Mouse (Mus musculus) midbrain, embryonic 11.5 days (tissue): ENCODE data around the gene Fam214a. TPM values are rescaled to one million over a fixed set of nuclear protein-coding genes. Genes with fewer than 3 reads are reported as not detected.

Source experiments
- ATAC-seq: fragments of 200-750 bp; cut with Nextera tagmentation; 2 replicates; pipeline ENCODE4 v1.8.0; 2017; ENCODE audit warnings: moderate TSS enrichment, moderate library complexity; ENCODE audit not compliant: low FRiP score
- DNase-seq: peaks from one replicate; pipeline ENCODE4 v3.0.0; 2015; ENCODE audit warnings: low spot score; ENCODE audit errors: missing footprints
- H3K27ac ChIP-seq: fragments of 300-500 bp; sonication (generic); 2 replicates; pipeline ENCODE4 v1.5.1; 2014; ENCODE audit warnings: low read depth, low read length
- H3K27me3 ChIP-seq: fragments of 300-500 bp; sonication (generic); 2 replicates; pipeline ENCODE4 v1.6.1; 2014; ENCODE audit warnings: mild to moderate bottlenecking, low read length, moderate library complexity, mixed read lengths; ENCODE audit not compliant: control insufficient read depth, insufficient read depth
- H3K36me3 ChIP-seq: fragments of 300-500 bp; sonication (generic); 2 replicates; pipeline ENCODE4 v1.6.1; 2014; ENCODE audit warnings: mild to moderate bottlenecking, low read length, moderate library complexity, mixed read lengths; ENCODE audit not compliant: control insufficient read depth, insufficient read depth
- H3K4me1 ChIP-seq: fragments of 300-500 bp; sonication (generic); 2 replicates; pipeline ENCODE4 v1.6.1; 2014; ENCODE audit warnings: low read length; ENCODE audit not compliant: control insufficient read depth, insufficient read depth
- H3K4me2 ChIP-seq: fragments of 300-500 bp; sonication (generic); 2 replicates; pipeline ENCODE4 v1.6.1; 2014; ENCODE audit warnings: mild to moderate bottlenecking, moderate library complexity
- H3K4me3 ChIP-seq: fragments of 300-500 bp; sonication (generic); 2 replicates; pipeline ENCODE4 v1.5.1; 2014; ENCODE audit warnings: low read depth, low read length
- H3K9ac ChIP-seq: fragments of 300-500 bp; sonication (generic); 2 replicates; pipeline ENCODE4 v1.6.1; 2014; ENCODE audit warnings: low read length
- H3K9me3 ChIP-seq: fragments of 300-500 bp; sonication (generic); 2 replicates; pipeline ENCODE4 v1.6.1; 2016; ENCODE audit warnings: low read length; ENCODE audit not compliant: control insufficient read depth
- WGBS: fragments of 180-500 bp; shearing (Covaris S2); extraction: QIAGEN DNeasy Blood & Tissue Kit; methylation state at CpG from one replicate; pipeline ENCODE4 v1.1.7; 2014; 5-methylcytosine and 5-hydroxymethylcytosine counted together
- polyA plus RNA-seq: library from polyadenylated mRNA; unstranded; fragments of >200 nt; fragmentation: Nextera tagmentation; extraction: Ambion mirVana; gene quantifications from 2 replicates; pipeline ENCODE4 v1.2.1, GENCODE M21; 2014

Fam214a gene
- polyA plus RNA-seq, 1 experiment from 2014 or later: 18.9 TPM

- ATAC-seq (no peak), DNase-seq (no peak)
- no peaks in the 10 kb centered on the region for H3K9me3 ChIP-seq
- H3K27me3 ChIP-seq: no peaks in the 10 kb centered on the region
- 84% methylated on average over 12 of the region's 12 CpGs for WGBS
- H3K9ac ChIP-seq: no peak overlapping the region
- no peak overlapping the region for H3K4me2 ChIP-seq
- no peaks in the 10 kb centered on the region for H3K36me3 ChIP-seq
- no peak overlapping the region for H3K4me3 ChIP-seq
- no peaks in the 10 kb centered on the region for H3K4me1 ChIP-seq
- H3K27ac ChIP-seq: no peak overlapping the region
Measured at GRCm38 (mm10) chr9:74938670-74939534, 13.8 kb upstream of the Fam214a start.

GRCm38 (mm10) chr9:74946713-74947402 lies 5.8 kb upstream of the Fam214a start:
- no peak overlapping the region for H3K4me3 ChIP-seq
- WGBS: 88% methylated on average over 8 of the region's 8 CpGs
- no peaks in the 10 kb centered on the region for H3K4me1 ChIP-seq
- H3K4me2 ChIP-seq: no peak overlapping the region
- ATAC-seq: no peak
- peak; percentile 56 for DNase-seq
- no peaks in the 10 kb centered on the region for H3K27me3 ChIP-seq
- H3K9me3 ChIP-seq: no peaks in the 10 kb centered on the region
- no peak overlapping the region for H3K27ac ChIP-seq
- H3K9ac ChIP-seq: no peak overlapping the region
- no peaks in the 10 kb centered on the region for H3K36me3 ChIP-seq

DNA sequence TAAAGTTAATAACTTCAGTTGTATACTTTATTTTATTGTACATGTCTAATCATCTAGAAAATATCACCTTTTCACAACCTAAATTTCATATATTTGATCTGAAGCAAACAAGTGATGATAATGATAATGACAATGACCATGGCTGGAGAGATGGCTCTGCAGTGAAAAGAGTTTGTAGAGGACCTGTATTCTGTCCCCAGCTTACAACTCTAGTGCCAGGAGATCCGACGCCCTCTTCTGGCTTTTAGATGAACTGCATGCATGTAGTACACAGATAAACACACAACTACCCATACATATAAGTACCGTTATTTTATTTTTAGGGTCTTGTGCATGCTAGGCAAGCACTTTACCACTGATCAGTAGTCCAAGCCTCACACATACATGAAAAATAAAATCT lies 1.2 kb upstream of the Fam214a start:
- peak; percentile 79 for DNase-seq
- H3K4me3 ChIP-seq: no peak overlapping the region
- 28% methylated on average over 3 of the region's 3 CpGs for WGBS
- no peaks in the 10 kb centered on the region for H3K36me3 ChIP-seq
- H3K4me2 ChIP-seq: no peak overlapping the region
- H3K9me3 ChIP-seq: no peaks in the 10 kb centered on the region; the same call in 1 of the 2 replicates
- no peak for ATAC-seq
- H3K4me1 ChIP-seq: peaks cover 9% of the 10 kb centered on the region
- H3K27ac ChIP-seq: no peak overlapping the region
- no peaks in the 10 kb centered on the region for H3K27me3 ChIP-seq
- H3K9ac ChIP-seq: no peak overlapping the region

GRCm38 (mm10) chr9:74952106-74952505 lies 578 bp upstream of the Fam214a start:
- Histone ChIP-seq H3K9me3 (no peaks in the 10 kb centered on the region; the same call in 1 of the 2 replicates), H3K4me2 (peak overlapping the region; percentile 92), H3K27ac (peak overlapping the region; percentile 20; the same call in 1 of the 2 replicates), H3K36me3 (no peaks in the 10 kb centered on the region), H3K9ac (peak overlapping the region; percentile 48), H3K27me3 (no peaks in the 10 kb centered on the region), H3K4me3 (peak overlapping the region; percentile 69), H3K4me1 (peaks cover 9% of the 10 kb centered on the region)
- WGBS: 58% methylated on average over 5 of the region's 5 CpGs
- ATAC-seq (no peak; the same call in 1 of the 2 replicates), DNase-seq (no peak)

- H3K27me3 ChIP-seq: no peaks in the 10 kb centered on the region
- H3K36me3 ChIP-seq: no peaks in the 10 kb centered on the region
- WGBS: 8% methylated on average over 31 of the region's 31 CpGs
- DNase-seq (no peak), ATAC-seq (no peak)
- H3K4me3 ChIP-seq: peak overlapping the region; percentile 69
- H3K9ac ChIP-seq: peak overlapping the region; percentile 73
- peak overlapping the region; percentile 92 for H3K4me2 ChIP-seq
- H3K27ac ChIP-seq: peak overlapping the region; percentile 92
- H3K4me1 ChIP-seq: peaks cover 9% of the 10 kb centered on the region
- no peaks in the 10 kb centered on the region; the same call in 1 of the 2 replicates for H3K9me3 ChIP-seq
Measured at GRCm38 (mm10) chr9:74953265-74953958, 728 bp downstream of the Fam214a start.

DNA sequence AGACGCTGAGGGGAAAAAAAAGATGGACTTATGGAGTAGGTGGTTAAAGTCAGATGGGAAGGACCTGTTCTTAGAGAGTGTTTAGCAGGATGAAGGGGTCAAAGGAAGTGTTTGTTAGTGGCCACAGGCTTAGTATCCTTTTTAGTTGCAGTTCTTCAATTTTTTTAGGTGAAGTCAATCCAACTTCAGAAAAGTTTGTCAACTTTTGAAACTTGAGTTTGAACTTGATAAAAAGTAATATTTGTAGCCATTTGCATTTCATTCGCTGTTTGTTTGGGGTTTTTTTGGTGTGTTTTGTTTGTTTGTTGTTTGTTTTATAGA lies 1.2 kb downstream of the Fam214a start:
- H3K4me3 ChIP-seq: peak overlapping the region; percentile 69

DNA sequence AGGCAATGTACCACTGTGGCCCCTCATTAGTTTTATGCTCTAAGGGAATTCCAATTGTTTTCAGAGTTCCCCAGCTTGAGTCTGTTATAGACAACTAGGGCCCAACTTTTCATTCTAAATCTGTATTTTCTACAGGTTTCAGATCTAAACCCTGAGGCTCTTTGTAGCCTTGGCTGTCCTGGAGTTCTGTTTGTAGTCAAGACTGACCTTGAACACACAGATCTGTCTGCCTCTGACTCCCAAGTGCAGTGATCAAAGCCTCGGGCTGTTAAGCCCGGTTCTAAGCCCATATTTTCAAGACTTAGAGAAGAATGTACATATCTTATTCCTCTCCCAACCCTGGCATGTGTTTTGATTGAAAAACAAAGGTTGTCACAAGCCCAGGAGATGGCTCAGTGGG lies 1.7 kb downstream of the Fam214a start:
- no peak overlapping the region for H3K4me3 ChIP-seq
- H3K4me1 ChIP-seq: peaks cover 9% of the 10 kb centered on the region
- no peaks in the 10 kb centered on the region for H3K27me3 ChIP-seq
- peak; percentile 81 for DNase-seq
- no peak for ATAC-seq
- H3K36me3 ChIP-seq: no peaks in the 10 kb centered on the region
- H3K4me2 ChIP-seq: peak overlapping the region; percentile 11; the same call in 1 of the 2 replicates
- no peak overlapping the region for H3K9ac ChIP-seq
- no peaks in the 10 kb centered on the region; the same call in 1 of the 2 replicates for H3K9me3 ChIP-seq
- no peak overlapping the region for H3K27ac ChIP-seq
- 83% methylated on average over 2 of the region's 2 CpGs for WGBS

More for the DNA sequence above, 1.2 kb downstream of the Fam214a start:
- peak; percentile 54 for DNase-seq
- Histone ChIP-seq H3K27ac (no peak overlapping the region), H3K27me3 (no peaks in the 10 kb centered on the region), H3K4me1 (peaks cover 9% of the 10 kb centered on the region), H3K36me3 (no peaks in the 10 kb centered on the region), H3K9ac (peak overlapping the region; percentile 73; the same call in 1 of the 2 replicates), H3K4me2 (peak overlapping the region; percentile 92), H3K9me3 (no peaks in the 10 kb centered on the region; the same call in 1 of the 2 replicates)
- WGBS: 60% methylated on average over 2 of the region's 2 CpGs
- ATAC-seq: no peak

GRCm38 (mm10) chr9:74960630-74961029 lies 7.9 kb downstream of the Fam214a start:
- H3K4me2 ChIP-seq: peak overlapping the region; percentile 36
- no peaks in the 10 kb centered on the region; the same call in 1 of the 2 replicates for H3K9me3 ChIP-seq
- ATAC-seq (peak; percentile 46), DNase-seq (peak; percentile 87)
- no peaks in the 10 kb centered on the region for H3K27me3 ChIP-seq
- no peak overlapping the region for H3K4me3 ChIP-seq
- H3K27ac ChIP-seq: peak overlapping the region; percentile 61
- no peaks in the 10 kb centered on the region for H3K36me3 ChIP-seq
- H3K9ac ChIP-seq: no peak overlapping the region
- 53% methylated on average over 6 of the region's 6 CpGs for WGBS
- H3K4me1 ChIP-seq: peaks cover 12% of the 10 kb centered on the region
